Mouse (Mus musculus): ENCODE data around the gene Olr1.
"Not testable (repeated sequence)": the region's sequence is repeated elsewhere in the genome, so short reads cannot be mapped to it uniquely, and the experiment has no call there.

Olr1 gene

DNA sequence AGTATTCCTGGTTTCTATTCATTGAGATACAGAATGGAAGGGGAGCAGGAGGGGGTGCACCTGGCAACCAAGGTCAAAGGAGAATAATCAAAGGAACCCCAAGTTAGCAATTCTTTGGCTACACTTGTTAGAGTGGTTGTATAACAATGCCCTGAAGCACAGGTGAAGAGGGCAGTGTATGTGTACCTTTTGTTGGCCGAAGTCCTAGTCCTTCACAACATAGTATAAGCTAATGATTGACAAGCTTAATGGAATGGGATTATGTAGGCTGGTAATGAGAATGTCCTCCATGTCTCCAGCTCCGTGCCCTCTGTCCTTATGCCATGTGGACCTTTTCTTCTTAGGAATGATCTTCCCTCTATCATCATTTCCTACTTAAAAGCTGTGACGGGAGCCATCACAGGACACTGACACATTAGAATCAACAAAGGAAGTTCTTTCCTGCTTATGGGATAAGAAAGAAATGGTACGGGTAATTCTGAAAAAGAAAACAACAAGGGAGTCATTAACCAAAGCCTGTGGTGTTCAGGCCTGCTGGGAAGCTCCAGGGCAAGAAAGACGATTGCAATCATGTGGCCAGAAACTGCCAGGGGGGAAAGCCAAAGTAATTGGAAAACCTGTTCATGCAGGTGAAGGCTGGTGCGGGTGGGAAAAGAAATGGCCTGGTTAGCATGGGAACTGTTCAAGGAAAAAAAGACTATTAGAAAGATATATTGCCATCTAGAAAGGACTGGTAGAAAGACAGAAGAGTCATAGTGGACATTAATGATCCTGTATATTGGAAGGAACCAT lies 3.4 kb upstream of the Olr1 start:
- no peak for DNase-seq

DNA sequence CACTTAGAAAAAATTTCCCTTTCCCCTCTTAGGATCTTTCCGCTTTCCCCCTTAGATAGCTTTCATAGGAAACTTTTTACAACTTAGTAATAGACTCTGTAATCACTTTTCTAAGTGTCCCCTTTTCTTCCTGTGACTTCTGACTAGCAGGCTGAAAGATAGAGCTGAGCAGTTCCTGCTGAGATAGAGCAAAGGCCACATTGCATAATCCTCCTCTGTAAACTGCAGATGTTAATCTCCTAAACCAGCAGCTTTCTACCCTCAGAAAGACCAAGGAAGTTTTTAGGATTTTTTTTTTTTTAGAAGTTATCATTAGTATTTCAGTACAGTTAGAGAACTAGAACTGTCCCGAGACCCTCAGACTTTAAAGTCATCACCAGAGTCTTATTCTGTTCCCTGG lies 3.5 kb downstream of the Olr1 start:
- DNase-seq, result no peak

DNA sequence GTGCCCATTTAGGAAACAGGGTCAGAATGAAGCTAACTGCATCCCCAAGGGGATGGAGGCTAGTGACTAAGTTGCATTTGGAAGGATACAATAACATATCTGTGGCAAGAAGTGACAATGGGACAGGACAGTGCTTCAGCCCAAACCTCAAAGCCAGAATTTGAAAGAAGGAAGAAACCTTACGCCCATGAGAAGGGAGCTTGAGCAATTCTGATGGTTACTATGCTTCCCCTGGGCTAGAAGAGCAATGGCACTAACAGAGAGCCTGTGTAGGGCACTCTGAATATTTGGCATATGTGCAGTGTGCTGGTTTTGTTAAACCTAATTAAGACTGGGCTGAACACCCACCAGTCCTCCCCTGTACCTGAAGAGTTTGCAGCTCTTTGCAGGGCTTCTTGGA lies 7.4 kb downstream of the Olr1 start:
- not testable (repeated sequence) for DNase-seq

DNA sequence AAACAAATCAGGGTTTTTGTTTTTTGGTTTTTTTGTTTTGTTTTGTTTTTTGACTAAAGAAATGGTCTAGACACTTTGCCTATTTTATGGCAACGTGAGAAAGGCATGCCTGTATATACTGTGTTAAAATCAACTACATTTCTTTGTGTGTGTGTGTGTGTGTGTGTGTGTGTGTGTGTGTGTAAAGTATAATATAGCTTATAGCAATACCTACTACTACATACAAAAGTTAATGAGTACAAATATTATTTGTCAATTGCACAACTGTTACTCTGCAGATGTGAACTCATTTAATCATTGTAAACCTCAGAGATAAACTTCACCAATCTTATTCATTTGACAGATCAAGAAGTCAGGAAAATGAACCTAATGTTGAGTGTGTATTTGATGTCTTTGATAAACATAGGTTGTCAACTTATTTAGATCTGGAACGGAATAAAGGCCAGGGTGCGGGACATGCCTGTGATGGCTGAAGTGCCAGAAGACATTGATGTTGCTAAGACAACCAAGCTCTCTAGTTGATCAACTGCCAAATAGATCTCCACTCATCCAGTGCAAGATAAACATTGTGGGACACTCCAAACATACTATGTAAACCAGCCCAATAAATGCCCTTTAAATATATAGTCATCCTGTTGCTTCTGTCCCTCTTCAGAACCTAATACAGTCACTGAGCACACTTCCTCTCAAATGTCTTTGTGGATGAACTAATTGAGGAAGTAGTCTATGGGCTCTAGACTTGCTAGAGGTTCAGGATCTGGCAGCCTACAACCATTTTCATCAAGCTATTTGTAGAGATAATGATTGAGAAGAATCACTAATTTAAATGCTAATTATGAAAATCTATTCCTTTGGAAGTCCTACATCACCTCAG lies 9.4 kb downstream of the Olr1 start:
- no peak for DNase-seq

DNA sequence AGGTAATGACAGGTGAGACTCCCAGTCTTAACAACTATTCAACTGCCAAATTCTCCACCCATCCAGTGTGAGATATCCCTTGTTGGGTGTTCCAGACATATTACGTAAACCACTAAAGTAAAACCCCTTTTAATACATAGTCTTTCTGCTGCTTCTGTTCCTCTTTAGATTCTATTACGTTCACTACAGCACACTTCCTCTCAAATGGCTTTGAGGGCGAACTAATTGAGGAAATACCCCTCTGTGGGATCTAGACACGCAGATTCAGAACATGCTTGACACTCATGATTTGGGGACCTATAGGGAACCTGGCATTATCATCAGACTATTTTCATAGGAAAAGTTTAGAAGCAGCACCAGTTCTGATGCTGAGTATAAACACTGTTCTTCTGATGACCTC lies 12.0 kb downstream of the Olr1 start:
- no peak for DNase-seq

DNA sequence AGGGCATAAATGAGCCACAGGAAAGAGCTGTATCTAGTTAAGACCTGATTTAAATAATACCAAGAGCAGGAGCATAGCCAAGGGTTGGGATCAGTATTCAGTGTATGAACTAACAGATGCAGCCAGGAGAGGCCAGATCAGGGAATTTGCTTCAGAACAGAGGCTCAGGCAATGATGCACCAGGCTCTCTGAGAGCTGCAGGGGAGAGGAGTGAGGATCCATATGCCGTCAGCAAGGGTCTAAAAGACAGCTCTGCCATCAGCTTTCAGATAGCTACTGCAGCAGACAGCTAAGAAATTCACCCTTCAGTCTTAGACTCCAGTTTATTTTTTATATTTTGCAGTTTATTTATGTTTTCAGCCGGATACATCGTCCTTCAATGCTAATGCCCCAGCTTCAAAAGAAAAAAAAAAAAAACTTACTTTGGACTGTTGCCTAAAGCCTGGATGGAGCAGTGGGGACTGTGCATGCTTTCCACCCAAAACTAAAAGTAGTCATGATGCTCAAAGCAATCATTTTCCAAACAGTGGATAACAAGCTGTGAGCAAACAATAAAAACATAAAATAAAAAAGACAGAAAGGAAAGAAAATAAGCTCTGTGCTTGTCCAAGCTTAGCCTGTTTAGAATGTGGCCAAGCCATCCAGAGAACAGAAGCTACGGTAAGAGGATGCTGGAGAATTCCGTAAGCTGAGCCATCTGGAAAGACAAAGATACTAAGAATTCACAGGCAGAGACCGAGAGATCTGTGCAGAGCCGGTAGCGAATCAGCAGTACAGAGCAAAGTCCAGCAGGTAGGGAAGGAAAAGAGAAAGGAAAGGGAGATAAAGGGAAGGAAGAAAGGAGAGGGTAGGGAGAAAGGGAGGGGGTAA lies 26.6 kb downstream of the Olr1 start:
- peak; percentile 69 for DNase-seq

DNA sequence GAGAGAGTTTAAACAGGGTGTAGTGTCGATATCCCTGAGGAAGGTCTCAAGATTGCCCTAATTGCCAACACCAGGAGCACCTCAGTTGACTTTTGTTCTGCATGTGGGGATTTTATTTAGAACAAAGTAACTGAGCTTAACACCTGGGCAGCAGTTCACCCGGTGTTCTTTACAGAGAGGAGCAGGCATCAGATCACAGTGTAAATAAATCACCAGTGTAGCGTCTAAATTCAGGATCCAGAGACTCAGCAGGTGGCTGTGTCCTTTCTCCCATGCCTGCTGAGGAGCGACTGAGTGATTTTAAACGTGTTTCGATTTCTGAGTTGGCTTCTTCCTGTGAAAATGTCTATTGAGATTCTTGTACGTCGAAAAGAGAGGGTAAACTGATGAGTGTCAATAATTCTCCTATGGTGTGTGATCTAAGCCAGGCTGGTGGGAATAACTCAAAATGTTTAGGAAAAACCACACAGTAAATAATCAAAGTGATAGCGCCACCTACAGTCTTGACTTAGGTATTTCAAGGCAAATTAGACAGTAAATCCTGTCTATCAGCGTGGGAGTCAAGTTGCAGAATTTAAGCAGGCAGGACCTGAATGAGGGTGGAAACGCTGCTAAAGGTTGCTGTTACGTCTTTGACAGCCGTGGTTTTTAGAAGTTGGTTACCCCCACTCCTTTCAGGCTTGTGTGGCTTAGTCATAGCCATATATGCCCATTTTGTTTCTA lies 30.4 kb downstream of the Olr1 start:
- peak; percentile 24 for DNase-seq

DNA sequence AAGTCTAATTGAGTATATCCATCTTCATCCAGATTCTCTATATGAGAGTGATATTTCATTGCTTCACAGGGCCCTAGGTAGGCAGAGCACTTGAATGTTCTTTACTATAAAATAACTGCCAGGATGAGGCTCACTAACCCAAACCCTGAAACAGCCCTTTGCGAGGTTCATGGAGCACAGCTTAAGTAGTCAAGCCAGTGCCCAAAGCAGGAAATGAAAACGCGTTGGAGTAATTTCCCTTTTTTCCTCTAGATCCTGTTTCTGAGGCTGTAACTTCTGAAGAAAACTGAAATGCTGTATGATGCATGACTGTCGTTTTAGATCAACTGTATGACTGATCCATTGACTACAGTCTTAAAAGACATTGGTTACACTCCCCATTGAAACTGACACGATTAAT lies 34.3 kb downstream of the Olr1 start:
- DNase-seq, result peak; percentile 14

DNA sequence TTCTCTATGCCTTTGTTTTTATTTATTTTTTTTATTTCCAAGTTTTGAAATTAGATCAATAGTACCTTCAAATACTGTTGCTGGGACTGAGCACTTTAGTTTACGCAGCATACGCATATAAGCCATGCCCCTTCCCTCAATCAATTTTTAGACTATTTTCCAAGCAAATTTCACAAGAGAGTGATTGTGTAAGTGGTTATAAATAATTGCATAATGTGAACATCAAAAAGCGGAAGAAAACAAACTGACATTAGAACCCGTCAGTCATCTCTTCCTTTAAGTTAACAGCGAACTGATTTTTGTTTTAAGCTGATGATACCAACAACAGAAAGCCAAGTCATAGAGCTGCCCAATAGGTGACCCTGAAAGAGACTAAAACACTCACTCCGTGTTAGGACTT lies 35.6 kb downstream of the Olr1 start:
- DNase-seq, result no peak

DNA sequence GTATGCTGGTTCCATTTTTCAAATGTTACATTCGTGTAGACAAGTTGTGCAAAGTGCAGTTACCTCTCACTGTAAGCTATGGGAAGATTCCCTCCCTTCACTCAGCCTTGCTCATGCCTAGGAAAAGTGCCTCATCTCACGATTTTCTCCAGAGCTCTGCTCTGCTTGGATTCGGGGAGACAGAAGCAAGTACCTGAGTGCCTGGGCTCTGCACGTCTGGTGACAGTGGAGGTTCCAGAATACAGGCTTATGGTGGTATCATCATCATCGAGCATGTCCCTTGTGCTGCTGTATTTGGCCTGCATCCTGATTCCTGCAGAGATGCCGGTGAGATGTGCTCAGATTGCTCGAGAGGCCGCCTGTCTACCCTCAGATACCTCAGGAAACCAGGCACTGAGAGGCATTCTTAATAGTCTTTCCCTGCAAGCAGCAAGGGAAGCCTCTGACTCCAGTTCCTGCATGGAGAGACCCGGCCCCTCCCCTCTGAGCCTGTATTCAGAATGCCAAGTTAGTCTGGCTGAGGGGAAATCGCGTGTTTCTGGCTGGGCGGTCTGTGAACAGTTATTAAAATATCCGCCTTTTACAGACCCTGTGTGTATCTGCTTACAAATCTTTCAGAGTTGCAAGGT lies 55.4 kb downstream of the Olr1 start, which contains the start of gene Clec1a:
Gene Clec1a (minus strand): TSS at position 590 of the 629 bp plus-strand sequence.
- no peak for DNase-seq

DNA sequence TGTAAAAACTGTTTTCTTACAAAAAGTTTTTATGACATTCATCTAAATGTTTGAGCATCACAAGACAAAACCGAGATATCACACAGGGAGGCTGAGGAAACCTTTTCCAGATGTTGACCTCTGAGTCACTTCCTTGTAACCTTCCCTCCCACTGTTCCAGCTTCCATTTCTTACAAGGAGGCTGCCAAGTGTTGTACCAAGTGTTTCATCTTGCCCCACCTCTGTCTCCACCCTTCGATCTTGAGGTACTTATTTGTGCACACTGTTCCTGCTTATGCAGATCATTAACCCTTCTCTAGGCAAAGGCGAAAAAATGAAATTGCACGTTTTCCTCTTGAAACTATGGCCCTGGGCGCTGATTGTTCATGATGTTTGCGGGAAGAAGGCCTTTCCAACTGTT lies 57.2 kb downstream of the Olr1 start:
- DNase-seq, result no peak

DNA sequence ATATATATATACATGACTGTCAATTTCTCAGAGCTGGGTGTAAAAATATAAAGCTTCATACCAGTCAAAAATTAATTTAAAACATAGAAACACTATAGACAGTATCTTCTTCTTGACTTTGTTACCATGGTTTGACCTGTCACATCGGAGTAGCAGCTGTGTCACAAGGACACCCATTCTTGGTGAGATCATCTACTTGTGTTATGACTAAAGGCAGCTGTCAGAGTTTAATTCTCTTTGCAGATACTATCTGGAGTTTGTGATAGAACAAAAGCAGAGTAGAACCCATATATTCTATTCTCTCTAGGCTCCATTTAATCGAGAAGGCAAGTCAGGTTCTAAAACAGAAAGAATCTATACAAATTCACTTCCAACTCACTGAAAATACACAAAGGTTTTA lies 68.9 kb downstream of the Olr1 start:
- DNase-seq, result no peak

DNA sequence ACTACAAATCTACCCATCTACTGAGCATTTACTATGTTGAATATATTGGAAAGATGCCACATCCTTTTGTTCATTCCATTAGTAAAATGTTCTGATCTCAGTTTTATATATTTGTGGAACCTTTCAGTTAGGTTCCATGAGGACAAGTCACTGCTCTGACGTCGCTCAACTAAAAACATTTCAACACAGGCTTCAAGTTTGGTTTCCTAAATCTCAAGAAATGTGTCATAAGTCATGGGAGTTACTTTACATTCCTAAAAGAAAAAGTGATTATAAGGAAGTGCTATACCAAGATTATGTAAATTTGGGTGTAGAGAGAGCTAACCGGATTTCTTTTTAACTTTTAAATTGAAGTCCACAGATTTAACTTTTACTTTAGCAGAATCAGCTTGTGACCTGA lies 70.9 kb downstream of the Olr1 start:
- DNase-seq, result no peak
